Mouse (Mus musculus): ENCODE data around the gene Ift122.

- TF ChIP-seq GATA1 (IDR thresholded peaks at IDR 0.05; ENCODE audit: borderline replicate concordance, low read length) (no peak), FLI1 (IDR thresholded peaks at IDR 0.05; ENCODE audit: low read length) (peak; percentile 47; the same call in 1 of the 2 replicates)
Measured at GRCm38 (mm10) chr6:115808488-115809231, 44.6 kb upstream of the Ift122 start, which contains the start of gene Rpl32.
